Mouse (Mus musculus) limb, embryonic 10.5 days (tissue): Measurements from ENCODE around the gene Rfc2. TPM values are rescaled to one million over a fixed set of nuclear protein-coding genes. Genes with fewer than 3 reads are reported as not detected.

Source experiments
- DNase-seq: peaks from one replicate; pipeline ENCODE4 v3.0.0-alpha.2; 2017; ENCODE audit warnings: low spot score
- H3K27ac ChIP-seq: fragments of 300-500 bp; sonication (generic); 2 replicates; pipeline ENCODE4 v1.5.1; 2016; ENCODE audit warnings: mild to moderate bottlenecking
- H3K27me3 ChIP-seq: fragments of 300-500 bp; sonication (generic); 2 replicates; pipeline ENCODE4 v1.6.1; 2016; ENCODE audit warnings: low read depth, mild to moderate bottlenecking; ENCODE audit not compliant: poor library complexity, severe bottlenecking
- H3K36me3 ChIP-seq: fragments of 300-500 bp; sonication (generic); 2 replicates; pipeline ENCODE4 v1.6.1; 2016; ENCODE audit warnings: mild to moderate bottlenecking, moderate library complexity
- H3K4me1 ChIP-seq: fragments of 300-500 bp; sonication (generic); 2 replicates; pipeline ENCODE4 v1.6.1; 2016
- H3K4me3 ChIP-seq: fragments of 300-500 bp; sonication (generic); 2 replicates; pipeline ENCODE4 v1.5.1; 2016; ENCODE audit warnings: mild to moderate bottlenecking, moderate library complexity
- H3K9me3 ChIP-seq: fragments of 300-500 bp; sonication (generic); replicated peaks from 2 replicates; pipeline ENCODE4 v1.6.1; 2016; ENCODE audit warnings: mild to moderate bottlenecking
- WGBS: fragments of 180-500 bp; shearing (Covaris S2); methylation state at CpG from one replicate; pipeline ENCODE4 v1.1.7; 2016; 5-methylcytosine and 5-hydroxymethylcytosine counted together
- polyA plus RNA-seq: library from polyadenylated mRNA; unstranded; fragments of >200 nt; fragmentation: Nextera tagmentation; extraction: Ambion mirVana; gene quantifications from 2 replicates; pipeline ENCODE4 v1.2.1, GENCODE M21; 2016

Gene Rfc2
- polyA plus RNA-seq, 1 experiment from 2014 or later: 443 TPM

- no peaks in the 10 kb centered on the region for H3K9me3 ChIP-seq
- H3K27me3 ChIP-seq: no peaks in the 10 kb centered on the region
- peaks cover 99% of the 10 kb centered on the region for H3K36me3 ChIP-seq
- H3K27ac ChIP-seq: no peak overlapping the region
- no peak for DNase-seq
- H3K4me3 ChIP-seq: no peak overlapping the region
- no peaks in the 10 kb centered on the region for H3K4me1 ChIP-seq
- WGBS: 96% methylated on average over 9 of the region's 9 CpGs
Measured at GRCm38 (mm10) chr5:134620457-134620856, 39.3 kb downstream of the Rfc2 start.

- no peak for DNase-seq
- Histone ChIP-seq H3K27ac (no peak overlapping the region), H3K36me3 (peaks cover 99% of the 10 kb centered on the region), H3K4me3 (no peak overlapping the region), H3K27me3 (no peaks in the 10 kb centered on the region), H3K4me1 (no peaks in the 10 kb centered on the region), H3K9me3 (no peaks in the 10 kb centered on the region)
- 93% methylated on average over 16 of the region's 16 CpGs for WGBS
Measured at GRCm38 (mm10) chr5:134621099-134621640, 40.0 kb downstream of the Rfc2 start.

- Histone ChIP-seq H3K36me3 (peaks cover 100% of the 10 kb centered on the region), H3K4me1 (no peaks in the 10 kb centered on the region), H3K4me3 (no peak overlapping the region), H3K9me3 (no peaks in the 10 kb centered on the region), H3K27me3 (no peaks in the 10 kb centered on the region), H3K27ac (no peak overlapping the region)
- DNase-seq: no peak
- 90% methylated on average over 2 of the region's 2 CpGs for WGBS
Measured at GRCm38 (mm10) chr5:134622069-134622468, 40.9 kb downstream of the Rfc2 start.

- H3K4me1 ChIP-seq: no peaks in the 10 kb centered on the region
- H3K27me3 ChIP-seq: no peaks in the 10 kb centered on the region
- H3K27ac ChIP-seq: no peak overlapping the region
- 78% methylated on average over 4 of the region's 4 CpGs for WGBS
- H3K4me3 ChIP-seq: no peak overlapping the region
- H3K36me3 ChIP-seq: peaks cover 99% of the 10 kb centered on the region
- no peaks in the 10 kb centered on the region for H3K9me3 ChIP-seq
- no peak for DNase-seq
Measured at GRCm38 (mm10) chr5:134629508-134629907, 48.3 kb downstream of the Rfc2 start.

- Histone ChIP-seq H3K4me3 (no peak overlapping the region), H3K36me3 (peaks cover 98% of the 10 kb centered on the region), H3K4me1 (no peaks in the 10 kb centered on the region), H3K27me3 (no peaks in the 10 kb centered on the region), H3K27ac (no peak overlapping the region), H3K9me3 (no peaks in the 10 kb centered on the region)
- DNase-seq: no peak
Measured at GRCm38 (mm10) chr5:134630835-134631234, 49.7 kb downstream of the Rfc2 start.

- H3K4me1 ChIP-seq: peaks cover 4% of the 10 kb centered on the region; the same call in 1 of the 2 replicates
- no peak for DNase-seq
- H3K36me3 ChIP-seq: peaks cover 96% of the 10 kb centered on the region
- H3K27me3 ChIP-seq: no peaks in the 10 kb centered on the region
- no peaks in the 10 kb centered on the region for H3K9me3 ChIP-seq
- 77% methylated on average over 2 of the region's 2 CpGs for WGBS
- no peak overlapping the region for H3K4me3 ChIP-seq
- H3K27ac ChIP-seq: no peak overlapping the region
Measured at GRCm38 (mm10) chr5:134632841-134633240, 51.7 kb downstream of the Rfc2 start.

- H3K27me3 ChIP-seq: no peaks in the 10 kb centered on the region
- DNase-seq: no peak
- peaks cover 12% of the 10 kb centered on the region for H3K4me1 ChIP-seq
- no peaks in the 10 kb centered on the region for H3K9me3 ChIP-seq
- H3K36me3 ChIP-seq: peaks cover 46% of the 10 kb centered on the region
- 39% methylated on average over 5 of the region's 5 CpGs for WGBS
- peak overlapping the region; percentile 99 for H3K27ac ChIP-seq
- peak overlapping the region; percentile 100 for H3K4me3 ChIP-seq
Measured at GRCm38 (mm10) chr5:134637820-134638367, 56.7 kb downstream of the Rfc2 start.

- no peak for DNase-seq
- no peaks in the 10 kb centered on the region for H3K9me3 ChIP-seq
- peaks cover 38% of the 10 kb centered on the region for H3K36me3 ChIP-seq
- H3K27ac ChIP-seq: peak overlapping the region; percentile 99
- 1% methylated on average over 85 of the region's 85 CpGs for WGBS
- H3K27me3 ChIP-seq: no peaks in the 10 kb centered on the region
- peak overlapping the region; percentile 100 for H3K4me3 ChIP-seq
- H3K4me1 ChIP-seq: peaks cover 12% of the 10 kb centered on the region
Measured at GRCm38 (mm10) chr5:134638461-134639268, 57.5 kb downstream of the Rfc2 start.

- H3K36me3 ChIP-seq: peaks cover 32% of the 10 kb centered on the region
- H3K9me3 ChIP-seq: no peaks in the 10 kb centered on the region
- DNase-seq: peak; percentile 99
- WGBS: under 1% methylated on average over 52 of the region's 52 CpGs
- peak within 1 kb of the TSS; percentile 100 for H3K4me3 ChIP-seq
- no peaks in the 10 kb centered on the region for H3K27me3 ChIP-seq
- H3K27ac ChIP-seq: peak within 1 kb of the TSS; percentile 99
- peaks cover 12% of the 10 kb centered on the region for H3K4me1 ChIP-seq
Measured at GRCm38 (mm10) chr5:134639269-134639682, 58.1 kb downstream of the Rfc2 start, which contains the start of gene Eif4h. Gene Eif4h (minus strand): TSS chr5:134639490.

- Histone ChIP-seq H3K4me1 (peaks cover 12% of the 10 kb centered on the region), H3K4me3 (no peak overlapping the region), H3K27ac (no peak overlapping the region), H3K27me3 (no peaks in the 10 kb centered on the region), H3K9me3 (no peaks in the 10 kb centered on the region), H3K36me3 (peaks cover 22% of the 10 kb centered on the region)
- DNase-seq: no peak
- WGBS: 90% methylated on average over 3 of the region's 3 CpGs
Measured at GRCm38 (mm10) chr5:134640371-134640770, 59.2 kb downstream of the Rfc2 start.

GRCm38 (mm10) chr5:134644121-134644520 lies 63.0 kb downstream of the Rfc2 start:
- no peak for DNase-seq
- Histone ChIP-seq H3K9me3 (no peaks in the 10 kb centered on the region), H3K4me1 (peaks cover 7% of the 10 kb centered on the region), H3K36me3 (no peaks in the 10 kb centered on the region), H3K27ac (no peak overlapping the region), H3K27me3 (no peaks in the 10 kb centered on the region), H3K4me3 (no peak overlapping the region)
- 73% methylated on average over 1 of the region's 1 CpGs for WGBS

- Histone ChIP-seq H3K27ac (no peak overlapping the region), H3K4me1 (peaks cover 2% of the 10 kb centered on the region), H3K9me3 (no peaks in the 10 kb centered on the region), H3K4me3 (no peak overlapping the region), H3K36me3 (no peaks in the 10 kb centered on the region), H3K27me3 (no peaks in the 10 kb centered on the region)
- DNase-seq: no peak
- WGBS: 71% methylated on average over 8 of the region's 8 CpGs
Measured at GRCm38 (mm10) chr5:134644643-134645118, 63.5 kb downstream of the Rfc2 start.

GRCm38 (mm10) chr5:134646461-134646860 lies 65.3 kb downstream of the Rfc2 start:
- no peak for DNase-seq
- H3K27ac ChIP-seq: no peak overlapping the region
- H3K4me3 ChIP-seq: no peak overlapping the region
- WGBS: 70% methylated on average over 4 of the region's 4 CpGs
- H3K9me3 ChIP-seq: no peaks in the 10 kb centered on the region
- H3K4me1 ChIP-seq: no peaks in the 10 kb centered on the region
- H3K36me3 ChIP-seq: no peaks in the 10 kb centered on the region
- H3K27me3 ChIP-seq: no peaks in the 10 kb centered on the region
